Mouse (Mus musculus): Measurements from ENCODE around the gene Zfp93. TPM values are rescaled to one million over a fixed set of nuclear protein-coding genes. Genes with fewer than 3 reads are reported as not detected.

Zfp93 gene
- polyA plus RNA-seq, 1 experiment = 4.4 TPM

DNA sequence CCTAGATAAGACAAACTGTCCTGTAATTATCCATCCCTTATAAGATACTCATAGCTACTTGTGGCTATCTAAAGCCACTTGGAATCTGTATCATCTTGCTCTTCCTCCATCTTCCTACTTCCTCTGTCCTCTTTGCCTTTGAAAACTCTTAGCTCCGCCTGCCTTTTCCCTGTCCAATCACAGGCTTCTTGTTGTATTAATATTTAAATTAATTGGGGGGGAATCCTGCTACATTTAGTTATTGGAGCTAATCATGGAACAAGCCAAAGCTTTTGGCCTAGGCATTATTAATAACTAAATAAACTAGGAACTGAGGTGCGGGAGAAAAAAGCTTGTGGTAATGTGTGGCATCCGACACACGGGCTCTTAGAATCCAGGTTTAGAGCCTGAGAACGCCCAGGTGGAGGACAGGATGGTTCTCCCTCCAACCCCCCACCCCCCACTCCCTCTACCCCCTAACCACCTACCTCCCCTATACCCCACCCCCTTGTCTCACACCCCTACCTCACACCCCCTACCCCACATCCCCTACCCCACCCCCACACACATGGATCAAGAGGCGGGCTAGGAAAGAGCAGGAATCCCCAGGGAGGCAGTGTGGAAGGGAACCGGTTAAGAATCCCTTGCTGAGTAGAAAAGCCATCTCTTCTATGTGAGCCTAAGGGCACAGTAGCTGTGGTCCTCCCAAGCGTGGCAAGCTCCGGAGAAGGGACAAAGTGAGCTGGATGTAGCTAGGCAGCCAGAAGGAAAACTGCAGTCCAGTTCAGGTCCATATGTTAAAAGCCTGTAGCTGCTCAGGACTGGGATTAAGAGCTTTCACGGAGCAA, 10.0 kb downstream of the Zfp93 start:
- Histone ChIP-seq H3K4me1 (ENCODE audit: control insufficient read depth, insufficient read depth, insufficient read length, low read length) (no peaks in the 10 kb centered on the region), H3K4me3 (ENCODE audit: insufficient read depth, low read depth, low read length) (no peak overlapping the region), H3K27ac (replicated peaks; ENCODE audit: low read depth, low read length) (no peak overlapping the region)

- H3K27ac ChIP-seq (replicated peaks; ENCODE audit: low read depth, low read length) = no peak overlapping the region
- H3K4me1 ChIP-seq (ENCODE audit: control insufficient read depth, insufficient read depth, insufficient read length, low read length) = no peaks in the 10 kb centered on the region
- H3K4me3 ChIP-seq (ENCODE audit: insufficient read depth, low read depth, low read length) = no peak overlapping the region
Measured at GRCm38 (mm10) chr7:24280858-24281145, 10.6 kb downstream of the Zfp93 start.

- no peak overlapping the region for H3K4me3 ChIP-seq (ENCODE audit: insufficient read depth, low read depth, low read length)
- H3K27ac ChIP-seq (replicated peaks; ENCODE audit: low read depth, low read length) = no peak overlapping the region
- no peaks in the 10 kb centered on the region for H3K4me1 ChIP-seq (ENCODE audit: control insufficient read depth, insufficient read depth, insufficient read length, low read length)
Measured at GRCm38 (mm10) chr7:24286090-24286489, 15.9 kb downstream of the Zfp93 start.

- Histone ChIP-seq H3K27ac (replicated peaks; ENCODE audit: low read depth, low read length) (no peak overlapping the region), H3K4me3 (ENCODE audit: insufficient read depth, low read depth, low read length) (no peak overlapping the region), H3K4me1 (ENCODE audit: control insufficient read depth, insufficient read depth, insufficient read length, low read length) (no peaks in the 10 kb centered on the region)
Measured at GRCm38 (mm10) chr7:24286916-24287315, 16.7 kb downstream of the Zfp93 start.

GRCm38 (mm10) chr7:24287670-24288069, 17.4 kb downstream of the Zfp93 start:
- H3K4me3 ChIP-seq (ENCODE audit: insufficient read depth, low read depth, low read length) = no peak overlapping the region
- H3K27ac ChIP-seq (replicated peaks; ENCODE audit: low read depth, low read length) = no peak overlapping the region
- no peaks in the 10 kb centered on the region for H3K4me1 ChIP-seq (ENCODE audit: control insufficient read depth, insufficient read depth, insufficient read length, low read length)

DNA sequence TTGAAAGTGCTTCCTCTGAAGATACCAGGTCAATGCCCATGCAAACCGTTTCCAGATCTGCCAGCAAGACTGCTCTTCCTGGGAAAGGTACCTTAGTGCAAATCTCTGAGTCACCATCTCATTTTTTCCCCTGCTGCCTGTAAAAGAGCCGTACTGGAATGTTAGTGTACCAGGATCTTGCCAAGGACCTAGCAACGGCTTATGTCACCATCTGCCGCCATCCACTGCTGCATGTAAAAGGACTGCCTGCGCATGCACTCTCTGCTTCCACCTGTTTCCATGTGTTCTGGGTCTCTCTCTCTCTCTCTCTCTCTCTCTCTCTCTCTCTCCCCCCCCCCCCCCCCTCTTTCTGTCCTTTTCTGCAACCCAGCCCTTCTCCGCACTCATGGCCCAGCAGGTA, 18.3 kb downstream of the Zfp93 start:
- Histone ChIP-seq H3K27ac (replicated peaks; ENCODE audit: low read depth, low read length) (no peak overlapping the region), H3K4me1 (ENCODE audit: control insufficient read depth, insufficient read depth, insufficient read length, low read length) (no peaks in the 10 kb centered on the region)

DNA sequence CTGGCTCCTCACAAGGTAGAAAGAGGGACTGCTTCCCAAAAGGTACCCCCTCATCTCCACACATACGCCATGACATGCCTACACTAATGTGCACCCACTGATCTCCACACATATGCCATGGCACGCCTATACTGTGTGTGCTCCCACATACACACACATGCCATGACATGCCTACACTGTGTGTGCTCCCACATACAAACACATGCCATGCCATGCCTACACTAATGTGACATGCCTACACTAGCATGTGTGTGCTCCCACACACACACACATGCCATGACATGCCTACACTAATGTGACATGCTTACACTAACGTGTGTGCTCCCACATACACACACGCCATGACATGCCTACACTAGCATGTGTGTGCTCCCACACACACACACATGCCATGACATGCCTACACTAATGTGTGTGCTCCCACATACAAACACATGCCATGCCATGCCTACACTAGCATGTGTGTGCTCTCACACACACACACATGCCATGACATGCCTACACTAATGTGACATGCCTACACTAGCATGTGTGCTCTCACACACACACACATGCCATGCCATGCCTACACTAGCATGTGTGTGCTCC, 20.0 kb downstream of the Zfp93 start:
- no peaks in the 10 kb centered on the region for H3K4me1 ChIP-seq (ENCODE audit: control insufficient read depth, insufficient read depth, insufficient read length, low read length)
- no peak overlapping the region for H3K27ac ChIP-seq (replicated peaks; ENCODE audit: low read depth, low read length)
- H3K4me3 ChIP-seq (ENCODE audit: insufficient read depth, low read depth, low read length) = no peak overlapping the region

More for the DNA sequence above, 18.3 kb downstream of the Zfp93 start:
- no peak overlapping the region for H3K4me3 ChIP-seq (ENCODE audit: insufficient read depth, low read depth, low read length)

- Histone ChIP-seq H3K4me3 (ENCODE audit: insufficient read depth, low read depth, low read length) (no peak overlapping the region), H3K27ac (replicated peaks; ENCODE audit: low read depth, low read length) (no peak overlapping the region), H3K4me1 (ENCODE audit: control insufficient read depth, insufficient read depth, insufficient read length, low read length) (no peaks in the 10 kb centered on the region)
Measured at GRCm38 (mm10) chr7:24291387-24292090, 21.3 kb downstream of the Zfp93 start.

GRCm38 (mm10) chr7:24293061-24293851, 23.0 kb downstream of the Zfp93 start:
- Histone ChIP-seq H3K4me3 (ENCODE audit: insufficient read depth, low read depth, low read length) (no peak overlapping the region), H3K27ac (replicated peaks; ENCODE audit: low read depth, low read length) (no peak overlapping the region), H3K4me1 (ENCODE audit: control insufficient read depth, insufficient read depth, insufficient read length, low read length) (no peaks in the 10 kb centered on the region)

- Histone ChIP-seq H3K4me3 (ENCODE audit: insufficient read depth, low read depth, low read length) (no peak overlapping the region), H3K27ac (replicated peaks; ENCODE audit: low read depth, low read length) (no peak overlapping the region), H3K4me1 (ENCODE audit: control insufficient read depth, insufficient read depth, insufficient read length, low read length) (peaks cover 2% of the 10 kb centered on the region; the same call in 1 of the 2 replicates)
Measured at GRCm38 (mm10) chr7:24294763-24295162, 24.5 kb downstream of the Zfp93 start.

DNA sequence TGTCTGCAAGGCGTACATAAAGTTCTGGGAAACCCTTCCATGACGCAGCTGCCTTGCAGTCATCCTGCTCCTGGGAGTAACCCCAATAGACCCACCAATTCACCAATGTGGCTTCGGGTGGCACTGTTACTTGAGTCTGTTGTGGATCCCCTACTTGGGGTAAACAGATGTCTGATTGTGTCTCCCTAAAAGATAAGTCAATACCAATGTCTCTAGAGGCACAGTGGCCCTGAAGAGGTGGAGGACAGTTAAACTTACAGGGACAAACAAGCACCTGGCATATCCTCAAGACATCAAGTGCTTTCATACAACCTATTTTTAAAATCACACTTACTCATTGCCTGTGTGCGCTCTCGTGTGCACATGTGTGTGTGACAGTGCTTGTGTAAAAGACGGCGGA, 25.2 kb downstream of the Zfp93 start:
- H3K4me1 ChIP-seq (ENCODE audit: control insufficient read depth, insufficient read depth, insufficient read length, low read length) = peaks cover 2% of the 10 kb centered on the region; the same call in 1 of the 2 replicates
- no peak overlapping the region for H3K27ac ChIP-seq (replicated peaks; ENCODE audit: low read depth, low read length)

GRCm38 (mm10) chr7:24296386-24296785, 26.2 kb downstream of the Zfp93 start:
- Histone ChIP-seq H3K4me1 (ENCODE audit: control insufficient read depth, insufficient read depth, insufficient read length, low read length) (peaks cover 2% of the 10 kb centered on the region; the same call in 1 of the 2 replicates), H3K27ac (replicated peaks; ENCODE audit: low read depth, low read length) (no peak overlapping the region), H3K4me3 (ENCODE audit: insufficient read depth, low read depth, low read length) (no peak overlapping the region)

More for the DNA sequence above, 25.2 kb downstream of the Zfp93 start:
- H3K4me3 ChIP-seq (ENCODE audit: insufficient read depth, low read depth, low read length) = no peak overlapping the region

GRCm38 (mm10) chr7:24297361-24298095, 27.3 kb downstream of the Zfp93 start:
- Histone ChIP-seq H3K27ac (replicated peaks; ENCODE audit: low read depth, low read length) (no peak overlapping the region), H3K4me1 (ENCODE audit: control insufficient read depth, insufficient read depth, insufficient read length, low read length) (peaks cover 2% of the 10 kb centered on the region; the same call in 1 of the 2 replicates), H3K4me3 (ENCODE audit: insufficient read depth, low read depth, low read length) (no peak overlapping the region)

DNA sequence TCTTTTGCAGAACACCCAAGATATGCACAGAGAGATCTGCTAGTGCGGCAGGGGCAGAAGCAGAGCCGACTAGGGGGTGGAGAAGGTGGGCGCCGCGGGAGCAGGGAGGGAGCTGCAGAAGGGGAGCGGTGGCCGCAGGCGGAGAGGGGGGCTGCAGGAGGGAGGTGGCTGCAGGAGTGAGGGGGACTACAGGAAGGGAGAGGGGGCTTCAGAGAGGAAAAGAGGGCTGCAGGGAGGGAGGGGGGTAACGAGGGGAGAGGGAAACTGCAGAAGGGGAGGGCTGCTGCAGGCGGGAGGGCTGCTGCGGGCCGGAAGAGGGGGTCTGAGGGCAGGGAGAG, 28.4 kb downstream of the Zfp93 start:
- H3K27ac ChIP-seq (replicated peaks; ENCODE audit: low read depth, low read length) = no peak overlapping the region
- peaks cover 2% of the 10 kb centered on the region; the same call in 1 of the 2 replicates for H3K4me1 ChIP-seq (ENCODE audit: control insufficient read depth, insufficient read depth, insufficient read length, low read length)
- H3K4me3 ChIP-seq (ENCODE audit: insufficient read depth, low read depth, low read length) = peak overlapping the region; percentile 79
